Mouse (Mus musculus): ENCODE measurements at regions not wholly inside any gene's neighbourhood (a gene's known extent, or its start where the extent isn't known, plus 50 kb on each side); places are given as distances from the start of the nearest gene placed in this dataset.

GRCm38 (mm10) chr8:6729571-6729970 lies 1624.4 kb upstream of the Slc10a2 start:
- Histone ChIP-seq H3K27me3 (ENCODE audit: control insufficient read depth, insufficient read depth, low read length) (no peaks in the 10 kb centered on the region), H3K27ac (ENCODE audit: control insufficient read depth, insufficient read depth, low read length) (no peak overlapping the region), H3K4me1 (replicated peaks; ENCODE audit: control insufficient read depth, insufficient read depth, low read length) (no peaks in the 10 kb centered on the region), H3K36me3 (ENCODE audit: control insufficient read depth, insufficient read depth, low read length) (no peaks in the 10 kb centered on the region), H3K4me3 (ENCODE audit: control insufficient read depth, insufficient read depth, low read length) (no peak overlapping the region)
- no peak for TF ChIP-seq POLR2A (IDR thresholded peaks at IDR 0.05; ENCODE audit: control insufficient read depth, extremely low read depth, insufficient read depth, low read length, poor library complexity)
- no peak for TF ChIP-seq CTCF (IDR thresholded peaks at IDR 0.05; ENCODE audit: borderline replicate concordance, control insufficient read depth, extremely low read depth, insufficient read depth, low read length, poor library complexity)
- DNase-seq = no peak
- WGBS = 96% methylated on average over 3 of the region's 3 CpGs

- 57% methylated on average over 3 of the region's 3 CpGs for WGBS
- no peak overlapping the region for H3K27ac ChIP-seq (ENCODE audit: control insufficient read depth, insufficient read depth, low read length)
- TF ChIP-seq CTCF (IDR thresholded peaks at IDR 0.05; ENCODE audit: borderline replicate concordance, control insufficient read depth, extremely low read depth, insufficient read depth, low read length, poor library complexity) (no peak), POLR2A (IDR thresholded peaks at IDR 0.05; ENCODE audit: control insufficient read depth, extremely low read depth, insufficient read depth, low read length, poor library complexity) (no peak)
- no peak for DNase-seq
- no peaks in the 10 kb centered on the region for H3K36me3 ChIP-seq (ENCODE audit: control insufficient read depth, insufficient read depth, low read length)
- H3K27me3 ChIP-seq (ENCODE audit: control insufficient read depth, insufficient read depth, low read length) = no peaks in the 10 kb centered on the region
- no peak overlapping the region for H3K4me3 ChIP-seq (ENCODE audit: control insufficient read depth, insufficient read depth, low read length)
- H3K4me1 ChIP-seq (replicated peaks; ENCODE audit: control insufficient read depth, insufficient read depth, low read length) = no peaks in the 10 kb centered on the region
Observed at GRCm38 (mm10) chr8:6708886-6709449, 1603.8 kb upstream of the Slc10a2 start.

GRCm38 (mm10) chr8:6688595-6688994 lies 1583.4 kb upstream of the Slc10a2 start:
- H3K27me3 ChIP-seq (ENCODE audit: control insufficient read depth, insufficient read depth, low read length) = no peaks in the 10 kb centered on the region
- no peak overlapping the region for H3K4me3 ChIP-seq (ENCODE audit: control insufficient read depth, insufficient read depth, low read length)
- 89% methylated on average over 4 of the region's 4 CpGs for WGBS
- no peak for TF ChIP-seq POLR2A (IDR thresholded peaks at IDR 0.05; ENCODE audit: control insufficient read depth, extremely low read depth, insufficient read depth, low read length, poor library complexity)
- TF ChIP-seq CTCF (IDR thresholded peaks at IDR 0.05; ENCODE audit: borderline replicate concordance, control insufficient read depth, extremely low read depth, insufficient read depth, low read length, poor library complexity) = no peak
- no peak for DNase-seq
- no peak overlapping the region for H3K27ac ChIP-seq (ENCODE audit: control insufficient read depth, insufficient read depth, low read length)
- no peaks in the 10 kb centered on the region for H3K4me1 ChIP-seq (replicated peaks; ENCODE audit: control insufficient read depth, insufficient read depth, low read length)
- H3K36me3 ChIP-seq (ENCODE audit: control insufficient read depth, insufficient read depth, low read length) = no peaks in the 10 kb centered on the region

- Histone ChIP-seq H3K27me3 (ENCODE audit: control insufficient read depth, insufficient read depth, low read length) (no peaks in the 10 kb centered on the region), H3K36me3 (ENCODE audit: control insufficient read depth, insufficient read depth, low read length) (no peaks in the 10 kb centered on the region), H3K27ac (ENCODE audit: control insufficient read depth, insufficient read depth, low read length) (no peak overlapping the region), H3K4me1 (replicated peaks; ENCODE audit: control insufficient read depth, insufficient read depth, low read length) (no peaks in the 10 kb centered on the region), H3K4me3 (ENCODE audit: control insufficient read depth, insufficient read depth, low read length) (no peak overlapping the region)
- DNase-seq = no peak
- TF ChIP-seq CTCF (IDR thresholded peaks at IDR 0.05; ENCODE audit: borderline replicate concordance, control insufficient read depth, extremely low read depth, insufficient read depth, low read length, poor library complexity) = no peak
- no peak for TF ChIP-seq POLR2A (IDR thresholded peaks at IDR 0.05; ENCODE audit: control insufficient read depth, extremely low read depth, insufficient read depth, low read length, poor library complexity)
- WGBS = 100% methylated on average over 1 of the region's 1 CpGs
Observed at GRCm38 (mm10) chr8:6658860-6659259, 1553.7 kb upstream of the Slc10a2 start.

- no peaks in the 10 kb centered on the region for H3K4me1 ChIP-seq (replicated peaks; ENCODE audit: control insufficient read depth, insufficient read depth, low read length)
- no peak for TF ChIP-seq CTCF (IDR thresholded peaks at IDR 0.05; ENCODE audit: borderline replicate concordance, control insufficient read depth, extremely low read depth, insufficient read depth, low read length, poor library complexity)
- TF ChIP-seq POLR2A (IDR thresholded peaks at IDR 0.05; ENCODE audit: control insufficient read depth, extremely low read depth, insufficient read depth, low read length, poor library complexity) = no peak
- DNase-seq = no peak
- no peaks in the 10 kb centered on the region for H3K27me3 ChIP-seq (ENCODE audit: control insufficient read depth, insufficient read depth, low read length)
- 86% methylated on average over 3 of the region's 3 CpGs for WGBS
- H3K27ac ChIP-seq (ENCODE audit: control insufficient read depth, insufficient read depth, low read length) = no peak overlapping the region
- no peak overlapping the region for H3K4me3 ChIP-seq (ENCODE audit: control insufficient read depth, insufficient read depth, low read length)
- H3K36me3 ChIP-seq (ENCODE audit: control insufficient read depth, insufficient read depth, low read length) = no peaks in the 10 kb centered on the region
Observed at GRCm38 (mm10) chr8:6657451-6657990, 1552.4 kb upstream of the Slc10a2 start.

- Histone ChIP-seq H3K36me3 (ENCODE audit: control insufficient read depth, insufficient read depth, low read length) (no peaks in the 10 kb centered on the region), H3K4me3 (ENCODE audit: control insufficient read depth, insufficient read depth, low read length) (no peak overlapping the region), H3K27me3 (ENCODE audit: control insufficient read depth, insufficient read depth, low read length) (no peaks in the 10 kb centered on the region), H3K27ac (ENCODE audit: control insufficient read depth, insufficient read depth, low read length) (no peak overlapping the region), H3K4me1 (replicated peaks; ENCODE audit: control insufficient read depth, insufficient read depth, low read length) (no peaks in the 10 kb centered on the region)
- DNase-seq = no peak
- no peak for TF ChIP-seq POLR2A (IDR thresholded peaks at IDR 0.05; ENCODE audit: control insufficient read depth, extremely low read depth, insufficient read depth, low read length, poor library complexity)
- TF ChIP-seq CTCF (IDR thresholded peaks at IDR 0.05; ENCODE audit: borderline replicate concordance, control insufficient read depth, extremely low read depth, insufficient read depth, low read length, poor library complexity) = no peak
Observed at GRCm38 (mm10) chr8:6652180-6652579, 1547.0 kb upstream of the Slc10a2 start.

- TF ChIP-seq POLR2A (IDR thresholded peaks at IDR 0.05; ENCODE audit: control insufficient read depth, extremely low read depth, insufficient read depth, low read length, poor library complexity) (no peak), CTCF (IDR thresholded peaks at IDR 0.05; ENCODE audit: borderline replicate concordance, control insufficient read depth, extremely low read depth, insufficient read depth, low read length, poor library complexity) (no peak)
- DNase-seq = no peak
- no peak overlapping the region for H3K27ac ChIP-seq (ENCODE audit: control insufficient read depth, insufficient read depth, low read length)
- H3K4me1 ChIP-seq (replicated peaks; ENCODE audit: control insufficient read depth, insufficient read depth, low read length) = no peaks in the 10 kb centered on the region
- H3K36me3 ChIP-seq (ENCODE audit: control insufficient read depth, insufficient read depth, low read length) = no peaks in the 10 kb centered on the region
- H3K27me3 ChIP-seq (ENCODE audit: control insufficient read depth, insufficient read depth, low read length) = no peaks in the 10 kb centered on the region
- no peak overlapping the region for H3K4me3 ChIP-seq (ENCODE audit: control insufficient read depth, insufficient read depth, low read length)
Observed at GRCm38 (mm10) chr8:6648083-6648482, 1542.9 kb upstream of the Slc10a2 start.
